Mouse (Mus musculus): ENCODE measurements around the gene Ky. TPM values are rescaled to one million over a fixed set of nuclear protein-coding genes. Genes with fewer than 3 reads are reported as not detected.
A peak's percentile ranks its signal among the peaks of the same experiment; 100 is the strongest.

Gene Ky
- total RNA-seq, 2 experiments from 2014 or later = 133 to 138 TPM

DNA sequence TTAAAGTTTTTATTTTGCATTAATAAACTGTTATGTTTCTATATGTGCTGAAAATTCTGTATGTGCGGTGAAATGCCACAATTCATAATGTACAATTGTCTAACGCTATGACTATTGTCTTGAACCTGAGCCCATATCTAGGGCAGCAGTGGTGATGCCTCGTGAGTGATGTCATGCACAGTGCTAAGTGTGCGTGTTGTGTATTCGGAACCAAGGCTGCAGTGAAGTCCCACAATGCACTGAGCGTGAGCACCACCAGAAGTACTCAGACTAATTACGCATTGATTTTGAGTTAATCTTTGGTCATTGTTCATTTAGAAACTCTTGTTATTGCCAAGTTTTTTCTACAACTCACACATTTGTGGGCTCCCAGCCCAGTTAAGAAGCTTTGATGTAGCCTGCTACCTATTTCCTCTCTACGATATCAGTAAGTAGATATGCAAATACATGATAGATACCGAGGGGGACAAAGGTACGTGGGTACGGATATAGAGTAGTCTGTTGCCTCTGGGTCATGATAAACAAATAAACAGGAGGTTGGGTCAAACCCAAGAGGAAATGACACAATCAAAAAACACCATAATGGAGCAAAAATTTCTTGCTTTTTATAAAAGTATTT, 3.4 kb upstream of the Ky start:
- no peak for DNase-seq

GRCm38 (mm10) chr9:102504716-102505378, 703 bp upstream of the Ky start:
- DNase-seq = peak; percentile 27

DNA sequence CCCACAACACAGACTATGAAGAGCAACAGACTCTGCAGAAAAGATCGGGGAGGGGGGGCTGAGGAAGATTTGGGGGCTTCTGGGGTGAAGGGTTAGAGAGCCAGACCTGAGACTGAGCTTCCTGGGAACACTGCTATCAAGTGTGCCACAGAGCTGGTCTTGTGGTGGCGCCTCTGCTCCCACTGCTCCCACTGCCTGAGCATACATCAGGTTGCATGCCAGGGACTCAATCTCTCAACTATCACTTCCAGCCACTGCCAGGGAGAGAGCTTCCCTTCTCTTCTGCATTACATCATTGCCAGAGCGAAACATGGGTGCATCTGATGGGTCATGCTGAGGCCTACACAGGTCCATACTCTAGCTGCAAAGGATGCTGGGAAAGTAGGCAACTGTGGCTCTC, 2.8 kb downstream of the Ky start:
- no peak for DNase-seq

GRCm38 (mm10) chr9:102511423-102511822, 5.9 kb downstream of the Ky start:
- peak; percentile 75 for DNase-seq

DNA sequence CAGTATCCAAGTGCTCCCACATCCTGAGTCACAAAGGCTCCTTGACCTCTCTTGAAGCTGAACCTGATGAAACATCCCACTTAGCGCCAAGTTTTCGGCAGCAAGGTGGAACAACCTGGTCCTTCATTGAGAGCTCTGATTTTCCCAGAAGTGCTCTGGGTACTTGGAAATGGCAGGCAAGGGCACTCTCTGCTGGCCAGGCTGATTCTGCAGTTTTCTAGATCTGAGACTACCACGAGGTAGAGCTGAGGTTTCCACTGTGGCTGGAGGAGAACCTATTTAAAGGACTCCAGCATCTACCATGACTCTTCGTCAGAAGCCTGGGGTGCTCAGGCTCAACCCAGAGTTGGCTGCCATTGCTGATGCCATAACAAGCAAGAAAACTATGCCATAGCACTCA, 8.0 kb downstream of the Ky start:
- DNase-seq = no peak

- peak; percentile 70 for DNase-seq
These were observed 12.9 kb downstream of the Ky start for GRCm38 (mm10) chr9:102518443-102518842.

DNA sequence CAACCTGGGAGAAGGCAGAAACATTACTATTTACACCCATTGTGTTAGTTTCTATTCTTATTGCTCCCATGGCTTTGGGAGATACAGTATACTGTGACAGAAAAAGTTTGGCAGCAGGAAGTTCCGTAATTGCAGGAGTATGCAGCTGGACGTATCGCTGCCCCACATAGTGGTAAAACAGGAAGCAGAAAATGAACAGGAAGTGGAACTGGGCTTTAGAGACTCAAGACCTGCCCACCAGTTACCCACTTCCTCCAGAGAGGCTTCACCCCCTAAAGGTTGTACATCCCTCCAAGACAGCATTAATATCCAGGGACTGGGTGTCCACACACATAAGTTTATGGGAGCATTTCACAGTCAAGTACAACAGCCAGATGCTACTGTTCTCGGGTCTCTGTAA, 15.8 kb downstream of the Ky start:
- no peak for DNase-seq

- no peak for DNase-seq
These were observed 22.6 kb downstream of the Ky start for GRCm38 (mm10) chr9:102528106-102528505.

- no peak for DNase-seq
These were observed 23.0 kb downstream of the Ky start for GRCm38 (mm10) chr9:102528561-102528960.

DNA sequence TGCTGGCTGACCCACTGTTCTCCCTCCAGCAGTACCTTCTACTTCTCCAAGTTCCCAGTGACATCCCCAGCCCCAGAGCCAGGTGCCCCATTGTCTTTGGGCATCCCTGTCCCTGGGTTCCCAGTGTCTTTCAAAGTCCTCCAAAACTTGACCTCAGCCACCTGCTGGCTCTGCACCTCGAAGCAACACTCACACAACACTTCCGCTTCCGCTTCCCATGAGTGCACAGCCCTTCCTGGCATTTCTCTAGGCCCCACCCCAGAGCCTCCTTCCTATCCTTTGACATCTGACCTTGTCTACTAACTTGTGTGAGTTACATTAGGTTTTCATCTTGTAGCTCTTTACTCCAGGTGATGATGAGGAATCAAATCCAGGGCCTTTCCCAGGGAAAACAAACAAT, 23.5 kb downstream of the Ky start:
- no peak for DNase-seq

DNA sequence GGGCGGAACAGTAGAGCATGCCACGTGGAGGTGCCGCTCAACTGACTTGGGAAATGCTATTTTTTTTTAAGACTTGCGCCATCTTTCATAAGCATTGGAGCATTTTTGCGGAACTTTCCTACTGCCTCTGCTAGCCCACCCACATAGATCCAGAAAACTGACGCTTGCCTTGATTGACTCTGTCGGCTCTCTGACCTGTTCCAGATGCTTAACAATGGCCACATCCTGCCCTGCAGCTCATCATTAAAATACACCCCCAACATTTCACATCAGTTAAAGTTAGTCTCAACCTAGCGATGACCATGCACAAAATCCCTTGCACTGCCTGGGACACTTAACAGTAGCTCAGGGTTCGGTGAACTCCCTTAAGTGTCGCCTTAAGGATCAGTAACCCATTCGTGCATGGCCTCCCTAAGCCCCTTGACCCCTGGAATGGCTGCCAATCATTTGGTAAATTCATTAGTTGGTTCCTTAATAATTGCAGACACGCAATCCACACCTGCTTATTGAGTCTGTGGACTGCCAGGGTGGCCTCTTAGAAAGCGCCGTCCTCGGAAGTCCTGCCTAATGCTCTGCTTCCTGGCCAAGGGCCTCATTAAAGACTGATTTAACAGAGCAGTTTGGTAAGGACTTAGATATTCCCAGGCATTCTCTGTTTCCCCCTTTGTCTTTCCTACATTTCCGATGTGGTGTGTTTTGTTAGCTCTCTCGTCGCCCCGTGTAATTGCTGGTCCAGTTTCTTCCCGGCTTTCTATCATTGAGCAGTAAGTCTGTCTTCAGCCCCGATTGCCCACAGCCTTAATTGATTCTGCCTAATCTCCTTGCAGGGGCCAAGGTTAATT, 25.7 kb downstream of the Ky start:
- DNase-seq = no peak

DNA sequence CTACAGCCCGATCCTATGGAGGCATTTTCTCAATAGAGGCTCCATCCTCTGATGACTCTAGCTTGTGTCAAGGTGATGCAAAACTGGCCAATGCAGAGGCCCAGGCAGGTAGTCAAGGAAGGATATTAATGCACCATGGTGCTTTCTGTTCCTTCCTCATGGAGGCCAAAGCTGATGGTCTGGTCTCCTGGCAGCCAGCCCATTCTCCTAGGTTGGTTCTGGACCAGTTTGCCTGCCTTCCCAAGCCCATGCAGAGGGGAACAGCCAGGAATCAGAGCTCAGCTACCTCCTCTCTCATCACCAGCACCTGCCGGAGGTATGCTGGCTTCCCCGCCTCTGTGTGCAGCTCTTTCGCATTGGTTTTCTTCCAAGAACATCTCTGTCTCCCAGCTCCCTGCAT, 31.4 kb downstream of the Ky start:
- DNase-seq = no peak

DNA sequence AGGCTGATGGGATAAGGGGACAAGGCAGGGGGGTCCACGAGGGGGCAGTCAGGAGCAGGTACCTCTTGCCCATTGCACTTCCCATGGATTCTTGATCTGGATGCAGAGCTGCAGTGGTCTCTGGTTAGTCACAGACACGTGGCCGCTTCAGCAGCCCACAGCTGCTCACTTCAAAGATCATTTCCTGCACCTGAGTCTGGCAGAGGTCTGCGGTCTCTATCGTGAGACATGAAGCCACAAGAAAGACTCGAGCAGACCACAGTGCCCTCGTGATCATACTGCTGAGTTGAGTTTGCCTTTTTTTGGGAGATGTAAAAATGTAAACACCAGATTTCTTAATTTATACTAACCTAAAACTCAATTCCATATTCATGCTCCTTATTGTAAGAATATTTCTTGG, 34.1 kb downstream of the Ky start:
- DNase-seq = no peak

- DNase-seq = no peak
These were observed 36.1 kb downstream of the Ky start for GRCm38 (mm10) chr9:102541666-102542065.

DNA sequence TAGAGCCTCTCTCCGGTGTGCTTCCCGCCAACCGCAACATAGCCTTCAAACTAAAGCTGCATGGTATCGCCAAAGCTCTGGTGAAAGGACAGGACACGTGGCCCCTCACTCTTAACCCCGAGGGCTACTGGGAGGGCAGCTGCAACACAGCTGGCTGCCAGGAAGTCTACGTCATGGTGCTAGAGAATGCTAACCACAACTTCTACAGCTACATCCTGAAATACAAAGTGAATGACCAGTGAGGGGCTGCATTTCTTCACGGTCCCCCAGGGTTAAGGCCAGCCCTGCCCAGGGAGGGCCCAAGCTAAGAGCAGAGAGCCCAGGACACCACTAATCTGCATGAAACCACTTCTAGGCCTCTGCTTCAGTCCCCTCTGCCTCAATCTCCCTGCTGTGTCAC, 37.0 kb downstream of the Ky start:
- DNase-seq = no peak

DNA sequence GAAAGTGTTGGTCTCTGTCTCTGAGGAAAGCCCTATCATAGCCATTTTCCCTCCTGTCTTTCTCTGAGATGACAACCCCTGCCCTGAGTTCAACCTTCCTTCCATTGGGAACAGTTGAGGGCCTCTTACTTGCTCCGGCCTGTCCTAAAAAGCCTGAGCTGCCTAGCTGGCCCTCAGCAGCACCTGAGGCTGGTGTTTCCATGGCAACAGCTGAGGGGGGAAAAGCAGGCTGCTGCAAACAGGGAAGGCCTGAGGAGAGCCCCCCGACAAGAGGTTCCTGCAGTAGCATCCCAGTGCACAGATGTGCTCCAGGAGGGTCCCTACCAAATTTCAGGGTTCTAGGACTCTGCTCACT, 38.2 kb downstream of the Ky start:
- no peak for DNase-seq

GRCm38 (mm10) chr9:102544116-102544772, 38.7 kb downstream of the Ky start:
- DNase-seq = no peak

- peak; percentile 85 for DNase-seq
These were observed 39.3 kb downstream of the Ky start for GRCm38 (mm10) chr9:102544773-102545366.

GRCm38 (mm10) chr9:102545406-102546255, 40.1 kb downstream of the Ky start:
- no peak for DNase-seq

DNA sequence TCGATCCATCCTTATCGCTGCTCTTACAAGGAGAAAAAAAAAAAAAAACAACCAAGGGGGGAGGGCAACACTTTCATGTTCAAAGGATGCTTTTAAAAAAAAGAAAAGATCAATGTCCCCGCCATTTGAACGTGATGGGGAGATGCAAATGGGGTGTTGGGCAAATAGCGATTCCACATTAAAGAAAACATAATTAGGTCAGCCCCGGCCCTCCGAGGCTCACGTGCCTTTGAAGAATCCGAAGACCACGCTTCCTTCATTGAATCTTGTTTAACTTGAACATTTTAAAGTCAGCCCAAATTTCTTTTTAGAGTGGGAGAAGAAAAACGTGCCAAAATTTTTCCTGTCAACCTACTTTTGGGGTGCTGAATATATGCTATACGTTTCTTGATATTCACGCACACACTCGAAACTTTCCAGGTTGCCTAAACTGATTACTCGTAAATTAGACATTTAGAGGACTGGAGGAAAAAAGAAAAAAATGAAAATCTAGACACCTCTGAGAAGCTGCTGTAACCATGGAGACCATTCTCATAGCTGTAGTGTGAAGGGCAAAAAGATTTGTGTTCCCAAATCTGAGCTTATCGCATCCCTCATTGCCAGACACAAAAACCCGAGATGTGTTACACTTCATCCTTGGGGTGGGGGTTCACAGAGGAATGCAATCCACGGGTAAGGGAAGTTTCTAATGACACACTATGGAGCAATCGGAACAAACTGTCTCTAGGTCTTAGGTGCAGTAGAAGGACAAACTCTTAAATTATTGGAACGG, 40.9 kb downstream of the Ky start:
- no peak for DNase-seq

GRCm38 (mm10) chr9:102547028-102547354, 41.4 kb downstream of the Ky start:
- no peak for DNase-seq
